Mouse (Mus musculus) adrenal gland, adult 8-10 months (tissue): ENCODE measurements around the gene Adcy9. TPM values are rescaled to one million over a fixed set of nuclear protein-coding genes. Genes with fewer than 3 reads are reported as not detected.

Experiments used
- DNase-seq: peaks from one replicate; pipeline ENCODE4 v3.0.0; 2022
- total RNA-seq, 4 experiments: library from RNA; stranded (reverse); gene quantifications; 2 replicates each; pipeline ENCODE4 v1.2.4; 2022

Gene Adcy9
- 10 to 100 TPM; 62.8 to 84.2 (median 72.6) TPM for total RNA-seq

GRCm38 (mm10) chr16:4420298-4421054 is at the start of gene Adcy9:
Adcy9 (minus strand) TSS chr16:4420498.
- peak; percentile 87 for DNase-seq

GRCm38 (mm10) chr16:4469599-4470352 is 49.5 kb upstream of the Adcy9 start:
- DNase-seq, result no peak

GRCm38 (mm10) chr16:4464529-4465089 is 44.3 kb upstream of the Adcy9 start:
- DNase-seq, result no peak

GRCm38 (mm10) chr16:4457927-4458326 is 37.6 kb upstream of the Adcy9 start:
- no peak for DNase-seq

- DNase-seq, result no peak
Observed at GRCm38 (mm10) chr16:4456391-4456790, 36.1 kb upstream of the Adcy9 start.

- no peak for DNase-seq
Observed at GRCm38 (mm10) chr16:4455693-4456092, 35.4 kb upstream of the Adcy9 start.

GRCm38 (mm10) chr16:4454563-4454962 is 34.3 kb upstream of the Adcy9 start:
- no peak for DNase-seq

- no peak for DNase-seq
Observed at GRCm38 (mm10) chr16:4449418-4449817, 29.1 kb upstream of the Adcy9 start.

GRCm38 (mm10) chr16:4448235-4448634 is 27.9 kb upstream of the Adcy9 start:
- no peak for DNase-seq

GRCm38 (mm10) chr16:4446395-4446794 is 26.1 kb upstream of the Adcy9 start:
- DNase-seq, result no peak

- DNase-seq, result no peak
Observed at GRCm38 (mm10) chr16:4444378-4444777, 24.1 kb upstream of the Adcy9 start.

GRCm38 (mm10) chr16:4439302-4440066 is 19.2 kb upstream of the Adcy9 start:
- DNase-seq, result no peak

- no peak for DNase-seq
Observed at GRCm38 (mm10) chr16:4436738-4437137, 16.4 kb upstream of the Adcy9 start.

GRCm38 (mm10) chr16:4435371-4435770 is 15.1 kb upstream of the Adcy9 start:
- DNase-seq, result peak; percentile 53

GRCm38 (mm10) chr16:4431841-4432240 is 11.5 kb upstream of the Adcy9 start:
- no peak for DNase-seq

- DNase-seq, result no peak
Observed at GRCm38 (mm10) chr16:4431013-4431412, 10.7 kb upstream of the Adcy9 start.

GRCm38 (mm10) chr16:4430232-4430631 is 9.9 kb upstream of the Adcy9 start:
- no peak for DNase-seq

GRCm38 (mm10) chr16:4425658-4426234 is 5.4 kb upstream of the Adcy9 start:
- DNase-seq, result no peak

- DNase-seq, result no peak
Observed at GRCm38 (mm10) chr16:4423613-4424012, 3.3 kb upstream of the Adcy9 start.

GRCm38 (mm10) chr16:4422991-4423390 is 2.7 kb upstream of the Adcy9 start:
- DNase-seq, result no peak

- no peak for DNase-seq
Observed at GRCm38 (mm10) chr16:4419546-4420297, 576 bp downstream of the Adcy9 start.
